Mouse (Mus musculus): ENCODE measurements around the gene Lman2.

Lman2 gene

GRCm38 (mm10) chr13:55374206-55374924 is 11.8 kb upstream of the Lman2 start:
- in situ Hi-C loops (cut with MboI; ENCODE audit: unreplicated experiment in 2 of 2) = loop anchor here in 1 of 2 experiments (25.0 kb wide), 1 partner anchor 788 kb away; no protein-coding TSS in a partner anchor

- in situ Hi-C loops (cut with MboI; ENCODE audit: unreplicated experiment in 2 of 2) = loop anchor here in 1 of 2 experiments (25.0 kb wide), 1 partner anchor 791 kb away; no protein-coding TSS in a partner anchor
Observed at GRCm38 (mm10) chr13:55371740-55372139, 9.2 kb upstream of the Lman2 start.

GRCm38 (mm10) chr13:55371007-55371681 is 8.6 kb upstream of the Lman2 start:
- in situ Hi-C loops (cut with MboI; ENCODE audit: unreplicated experiment in 2 of 2) = loop anchor here in 1 of 2 experiments (25.0 kb wide), 1 partner anchor 791 kb away; no protein-coding TSS in a partner anchor

GRCm38 (mm10) chr13:55370234-55370633 is 7.7 kb upstream of the Lman2 start:
- in situ Hi-C loops (cut with MboI; ENCODE audit: unreplicated experiment in 2 of 2) = loop anchor here in 1 of 2 experiments (25.0 kb wide), 1 partner anchor 792 kb away; no protein-coding TSS in a partner anchor

GRCm38 (mm10) chr13:55369531-55370114 is 7.0 kb upstream of the Lman2 start, which contains the start of gene Rgs14:
Rgs14 (plus strand) TSS chr13:55369732.
- in situ Hi-C loops (cut with MboI; ENCODE audit: unreplicated experiment in 2 of 2) = loop anchor here (5.0 to 25.0 kb wide), 2 partner anchors 37 to 793 kb away; no protein-coding TSS in a partner anchor

- in situ Hi-C loops (cut with MboI; ENCODE audit: unreplicated experiment in 2 of 2) = loop anchor here (5.0 to 25.0 kb wide), 2 partner anchors 36 to 794 kb away; no protein-coding TSS in a partner anchor
Observed at GRCm38 (mm10) chr13:55368401-55368800, 5.8 kb upstream of the Lman2 start.

GRCm38 (mm10) chr13:55361974-55362452 is 570 bp downstream of the Lman2 start:
- in situ Hi-C loops (cut with MboI; ENCODE audit: unreplicated experiment in 2 of 2) = loop anchor here in 1 of 2 experiments (25.0 kb wide), 1 partner anchor 800 kb away; no protein-coding TSS in a partner anchor

- in situ Hi-C loops (cut with MboI; ENCODE audit: unreplicated experiment in 2 of 2) = loop anchor here in 1 of 2 experiments (25.0 kb wide), 1 partner anchor 801 kb away; no protein-coding TSS in a partner anchor
Observed at GRCm38 (mm10) chr13:55361145-55361544, 1.4 kb downstream of the Lman2 start.

GRCm38 (mm10) chr13:55346745-55347144 is 15.8 kb downstream of the Lman2 start:
- in situ Hi-C loops (cut with MboI; ENCODE audit: unreplicated experiment in 2 of 2) = no loop called here

- in situ Hi-C loops (cut with MboI; ENCODE audit: unreplicated experiment in 2 of 2) = no loop called here
Observed at GRCm38 (mm10) chr13:55344286-55344685, 18.3 kb downstream of the Lman2 start.

GRCm38 (mm10) chr13:55342469-55342868 is 20.1 kb downstream of the Lman2 start:
- in situ Hi-C loops (cut with MboI; ENCODE audit: unreplicated experiment in 2 of 2) = no loop called here

GRCm38 (mm10) chr13:55339259-55339658 is 23.3 kb downstream of the Lman2 start:
- in situ Hi-C loops (cut with MboI; ENCODE audit: unreplicated experiment in 2 of 2) = loop anchor here (10.0 kb wide), 2 partner anchors 56 to 176 kb away; partner anchors contain the start of genes Pdlim7 (in 1 of the 2) and Slc34a1 (in 1 of the 2)

GRCm38 (mm10) chr13:55338131-55339054 is 24.2 kb downstream of the Lman2 start:
- in situ Hi-C loops (cut with MboI; ENCODE audit: unreplicated experiment in 2 of 2) = loop anchor here (10.0 kb wide), 2 partner anchors 56 to 176 kb away; partner anchors contain the start of genes Pdlim7 (in 1 of the 2) and Slc34a1 (in 1 of the 2)

GRCm38 (mm10) chr13:55337341-55337975 is 25.1 kb downstream of the Lman2 start:
- in situ Hi-C loops (cut with MboI; ENCODE audit: unreplicated experiment in 2 of 2) = loop anchor here (10.0 kb wide), 2 partner anchors 57 to 177 kb away; partner anchors contain the start of genes Pdlim7 (in 1 of the 2) and Slc34a1 (in 1 of the 2)

GRCm38 (mm10) chr13:55335701-55336100 is 26.9 kb downstream of the Lman2 start:
- in situ Hi-C loops (cut with MboI; ENCODE audit: unreplicated experiment in 2 of 2) = loop anchor here (10.0 kb wide), 2 partner anchors 59 to 179 kb away; partner anchors contain the start of genes Pdlim7 (in 1 of the 2) and Slc34a1 (in 1 of the 2)

- in situ Hi-C loops (cut with MboI; ENCODE audit: unreplicated experiment in 2 of 2) = loop anchor here (5.0 to 10.0 kb wide), 4 partner anchors 35 to 182 kb away; partner anchors contain the start of genes Pdlim7 (in 1 of the 2), Rgs14 (in 1 of the 2) and Slc34a1 (in 1 of the 2)
Observed at GRCm38 (mm10) chr13:55332331-55332730, 30.3 kb downstream of the Lman2 start.

- in situ Hi-C loops (cut with MboI; ENCODE audit: unreplicated experiment in 2 of 2) = loop anchor here (5.0 to 10.0 kb wide), 4 partner anchors 37 to 184 kb away; partner anchors contain the start of genes Pdlim7 (in 1 of the 2), Rgs14 (in 1 of the 2) and Slc34a1 (in 1 of the 2)
Observed at GRCm38 (mm10) chr13:55330567-55331400, 31.8 kb downstream of the Lman2 start.

All from v-Abl transformed pro-B cells (cell line).